Mouse (Mus musculus) G1E (cell line): Measurements from ENCODE around the gene Fxr2. TPM values are rescaled to one million over a fixed set of nuclear protein-coding genes. Genes with fewer than 3 reads are reported as not detected.

Experiments
- ATAC-seq: 2 replicates; pipeline ENCODE4 v1.8.0; 2016; ENCODE audit warnings: mild to moderate bottlenecking; ENCODE audit not compliant: insufficient number of reproducible peaks, poor library complexity, low FRiP score, severe bottlenecking; ENCODE audit errors: extremely low read depth
- DNase-seq: peaks from one replicate; pipeline ENCODE4 v3.0.0; 2012; ENCODE audit warnings: low spot score
- H3K27me3 ChIP-seq: 2 replicates; pipeline ENCODE4 v1.6.1; 2012; ENCODE audit warnings: mild to moderate bottlenecking, low read length, inconsistent platforms; ENCODE audit not compliant: insufficient read depth
- H3K36me3 ChIP-seq: replicated peaks from 2 replicates; pipeline ENCODE3; 2012; ENCODE audit warnings: mild to moderate bottlenecking, inconsistent platforms
- H3K4me1 ChIP-seq: 2 replicates; pipeline ENCODE4 v1.6.1; 2012; ENCODE audit warnings: low read depth, low read length, inconsistent platforms, mixed read lengths; ENCODE audit not compliant: insufficient read depth
- H3K4me3 ChIP-seq: 2 replicates; pipeline ENCODE4 v1.5.1; 2012; ENCODE audit warnings: low read depth, mild to moderate bottlenecking, inconsistent platforms, low read length, moderate library complexity, mixed read lengths
- H3K9me3 ChIP-seq: replicated peaks from 2 replicates; pipeline ENCODE4 v1.6.1; 2012; ENCODE audit warnings: inconsistent platforms
- CTCF ChIP-seq: IDR thresholded peaks from 2 replicates; pipeline ENCODE4 v1.5.1; 2012; ENCODE audit warnings: low read depth, low read length, inconsistent platforms, mixed read lengths
- GATA1 ChIP-seq: IDR thresholded peaks from 2 replicates; pipeline ENCODE4 v1.6.1; 2012; ENCODE audit warnings: borderline replicate concordance, low read length, inconsistent platforms, mixed read lengths
- GATA2 ChIP-seq: IDR thresholded peaks from 2 replicates; pipeline ENCODE4 v1.6.1; 2012; ENCODE audit warnings: low read depth, low read length, inconsistent platforms, borderline replicate concordance
- POLR2AphosphoS5 ChIP-seq: IDR thresholded peaks from 2 replicates; pipeline ENCODE4 v1.6.1; 2012; ENCODE audit warnings: low read depth, low read length, inconsistent platforms; ENCODE audit not compliant: insufficient replicate concordance
- TAL1 ChIP-seq: conservative IDR thresholded peaks from 2 replicates; pipeline ENCODE4 v1.6.1; 2012; ENCODE audit warnings: low read depth, low read length, inconsistent platforms, mixed read lengths
- polyA plus RNA-seq: library from polyadenylated mRNA; stranded (reverse); fragments of >175 nt; gene quantifications from 2 replicates; pipeline ENCODE4 v1.2.3, GENCODE M21; 2012
- total RNA-seq, 2 experiments: library from RNA; stranded (forward) in 1 of 2; stranded (reverse) in 1 of 2; fragments of 200-1000 nt in 1 of 2; fragments of >200 nt in 1 of 2; fragmentation: Nextera tagmentation in 1 of 2; gene quantifications; 2 replicates each; pipeline ENCODE4 v1.2.3; 2014 to 2017

The Fxr2 gene
- total and polyA plus RNA-seq, 3 experiments, result 44.9 to 92.9 (median 82.4) TPM

DNA sequence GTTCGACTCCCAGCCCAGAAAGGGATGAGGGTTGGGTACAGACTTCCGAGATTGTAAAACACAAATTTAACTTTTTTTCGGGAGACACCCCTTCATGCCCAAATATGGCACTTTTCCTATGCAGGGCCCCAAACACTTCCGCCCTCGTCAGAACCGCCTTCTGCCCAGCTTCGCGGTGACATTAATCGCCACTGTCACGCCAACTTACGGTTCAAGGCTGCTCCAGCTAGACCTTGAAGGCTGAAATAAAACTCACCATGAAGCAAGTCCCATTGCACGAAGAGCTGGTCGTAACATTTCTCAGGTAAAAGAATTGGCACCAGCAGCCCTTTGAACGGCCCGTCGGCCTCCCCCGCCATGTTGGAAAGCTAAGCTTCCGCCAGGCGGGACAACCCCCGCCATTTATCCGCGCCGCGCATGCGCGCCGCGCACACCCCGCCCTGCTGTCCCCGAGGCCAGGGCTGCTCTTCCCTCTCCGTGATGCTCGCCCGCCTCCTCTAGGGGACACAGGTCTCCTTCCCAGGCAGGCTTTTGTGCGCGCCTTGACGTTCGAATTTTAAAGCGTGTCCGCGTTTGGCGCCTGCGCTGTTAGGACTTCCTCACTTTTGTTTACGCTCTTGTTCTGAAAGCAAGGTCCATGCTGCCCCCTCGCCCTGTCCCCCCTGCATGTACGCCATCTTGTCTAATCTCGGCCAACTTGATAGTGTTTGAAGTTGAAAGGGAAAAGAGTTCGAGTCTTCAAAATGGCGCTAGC, 29.6 kb downstream of the Fxr2 start, which contains the start of gene Mpdu1:
Gene Mpdu1 (minus strand): TSS at position 430 of the 754 bp plus-strand sequence.
- DNase-seq (peak; percentile 90), ATAC-seq (peak; percentile 78)
- H3K4me1 ChIP-seq, result peaks cover 61% of the 10 kb centered on the region
- H3K27me3 ChIP-seq, result no peaks in the 10 kb centered on the region
- no peak for TF ChIP-seq GATA2
- no peak for TF ChIP-seq GATA1
- TF ChIP-seq POLR2AphosphoS5, result no peak; the same call in 1 of the 2 replicates
- H3K36me3 ChIP-seq, result peaks cover 68% of the 10 kb centered on the region
- H3K4me3 ChIP-seq, result peak within 1 kb of the TSS; percentile 73
- H3K9me3 ChIP-seq, result no peaks in the 10 kb centered on the region

DNA sequence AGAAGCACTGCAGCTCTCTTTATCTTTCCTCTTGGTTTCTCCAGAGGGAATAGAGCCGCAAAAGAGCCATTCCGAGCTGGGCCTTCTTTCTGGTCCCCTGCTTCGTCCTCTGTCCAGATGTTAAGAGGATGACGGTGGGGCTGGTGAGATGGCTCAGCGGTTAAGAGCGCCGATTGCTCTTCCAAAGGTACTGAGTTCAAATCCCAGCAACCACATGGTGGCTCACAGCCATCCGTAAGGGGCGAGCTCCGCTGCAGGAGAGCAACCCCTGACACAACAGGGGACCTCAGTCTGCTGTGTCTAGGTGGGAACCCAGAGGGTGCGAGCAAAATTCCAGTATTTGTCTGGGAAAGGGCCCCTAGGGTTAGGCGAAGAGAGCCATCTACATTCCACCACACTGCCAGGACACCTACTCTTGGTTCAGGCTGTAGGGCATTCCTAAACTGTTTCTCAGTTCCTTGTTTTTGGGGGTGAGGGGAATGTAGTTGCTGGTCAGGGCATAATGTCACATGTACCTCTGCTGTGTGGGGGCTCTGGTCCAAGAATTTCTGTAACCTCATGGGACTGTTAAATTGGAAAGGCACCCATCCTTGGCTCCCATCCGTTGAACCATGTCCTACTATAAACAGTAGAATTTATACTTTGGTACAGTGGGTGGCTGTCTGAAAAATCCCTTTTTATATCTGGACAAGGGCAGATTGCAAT, 30.3 kb downstream of the Fxr2 start:
- H3K36me3 ChIP-seq, result peaks cover 68% of the 10 kb centered on the region
- H3K27me3 ChIP-seq, result no peaks in the 10 kb centered on the region
- TF ChIP-seq TAL1 (no peak), GATA2 (no peak), POLR2AphosphoS5 (no peak; the same call in 1 of the 2 replicates), CTCF (no peak), GATA1 (no peak)
- no peak for DNase-seq
- H3K9me3 ChIP-seq, result no peaks in the 10 kb centered on the region
- H3K4me3 ChIP-seq, result peak overlapping the region; percentile 73
- no peak for ATAC-seq
- peaks cover 63% of the 10 kb centered on the region for H3K4me1 ChIP-seq

DNA sequence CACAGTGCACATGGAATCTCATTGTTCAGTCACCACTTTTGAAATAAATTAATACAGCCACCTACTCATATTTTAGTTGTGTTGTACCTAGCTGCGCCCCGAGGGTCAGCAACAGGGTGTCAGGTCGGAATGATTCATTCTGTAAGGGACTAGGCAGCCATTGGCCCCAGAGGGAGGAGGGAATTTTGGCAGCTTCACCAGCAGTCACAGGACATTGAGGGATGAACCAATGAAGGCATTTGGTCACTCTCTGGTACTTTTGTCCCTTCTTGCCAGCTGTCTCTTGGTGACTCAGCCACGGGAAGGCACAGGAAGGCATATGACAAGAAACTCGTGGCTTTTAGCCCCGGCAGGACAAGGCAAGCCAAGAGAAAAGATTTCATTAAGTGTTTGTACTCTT, 31.0 kb downstream of the Fxr2 start:
- ATAC-seq (no peak), DNase-seq (no peak)
- TF ChIP-seq CTCF, result no peak
- Histone ChIP-seq H3K36me3 (peaks cover 68% of the 10 kb centered on the region), H3K9me3 (no peaks in the 10 kb centered on the region), H3K4me3 (peak overlapping the region; percentile 38; the same call in 1 of the 2 replicates), H3K27me3 (no peaks in the 10 kb centered on the region), H3K4me1 (peaks cover 68% of the 10 kb centered on the region)

DNA sequence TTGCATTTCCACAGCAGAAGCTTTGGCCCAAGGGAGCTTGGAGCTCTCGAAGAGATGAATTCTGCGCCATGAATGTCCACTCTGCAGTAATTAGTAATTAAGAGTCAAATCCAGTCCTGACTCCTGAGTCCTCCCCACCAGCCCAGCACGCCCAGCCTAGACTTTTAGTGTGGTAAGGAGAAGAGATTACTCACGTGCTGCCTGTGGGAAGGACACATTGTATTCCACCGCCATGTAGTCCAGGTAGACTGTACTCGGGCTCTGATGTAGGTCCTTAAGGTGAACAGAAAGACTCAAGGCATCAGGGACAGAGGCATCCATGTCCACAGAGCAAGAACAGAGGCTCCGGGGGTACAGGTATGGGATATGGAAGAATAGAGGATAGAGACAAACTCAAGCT, 32.1 kb downstream of the Fxr2 start:
- Histone ChIP-seq H3K36me3 (peaks cover 71% of the 10 kb centered on the region), H3K4me3 (no peak overlapping the region)

DNA sequence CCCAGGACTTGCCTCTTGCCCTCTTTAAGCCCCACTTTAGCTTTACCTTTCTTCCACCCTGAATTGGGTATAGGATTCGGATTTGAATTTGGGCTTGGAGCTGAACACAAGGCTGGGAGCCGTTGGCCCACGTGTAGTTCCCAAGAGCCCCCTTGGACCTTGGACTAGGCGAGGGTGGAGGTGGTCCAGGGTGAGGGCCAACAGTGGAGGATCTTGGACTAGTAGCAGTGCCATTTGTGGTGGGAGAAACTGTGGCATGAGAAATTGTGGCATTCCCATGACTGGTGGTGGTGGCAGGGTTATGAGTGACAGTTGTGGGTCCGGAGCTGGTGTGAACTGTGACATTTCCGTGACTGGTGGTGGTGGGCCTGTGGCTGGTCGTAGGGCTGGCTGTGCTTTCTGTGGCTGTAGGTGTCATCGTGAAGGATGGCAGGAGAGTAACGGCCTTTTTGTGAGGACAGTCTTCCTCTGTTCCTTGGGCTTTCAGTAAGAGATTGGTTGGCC, 32.7 kb downstream of the Fxr2 start:
- ATAC-seq (no peak), DNase-seq (no peak)
- Histone ChIP-seq H3K9me3 (no peaks in the 10 kb centered on the region), H3K27me3 (no peaks in the 10 kb centered on the region), H3K4me3 (no peak overlapping the region), H3K36me3 (peaks cover 73% of the 10 kb centered on the region), H3K4me1 (peaks cover 76% of the 10 kb centered on the region)
- TF ChIP-seq GATA1 (no peak), TAL1 (no peak), CTCF (no peak), POLR2AphosphoS5 (peak; percentile 94)

More for the DNA sequence above, 32.1 kb downstream of the Fxr2 start:
- no peak for ATAC-seq
- DNase-seq, result no peak
- peaks cover 73% of the 10 kb centered on the region for H3K4me1 ChIP-seq
- H3K9me3 ChIP-seq, result no peaks in the 10 kb centered on the region
- H3K27me3 ChIP-seq, result no peaks in the 10 kb centered on the region
- TF ChIP-seq GATA1 (no peak), GATA2 (no peak), CTCF (no peak), POLR2AphosphoS5 (no peak), TAL1 (no peak)

DNA sequence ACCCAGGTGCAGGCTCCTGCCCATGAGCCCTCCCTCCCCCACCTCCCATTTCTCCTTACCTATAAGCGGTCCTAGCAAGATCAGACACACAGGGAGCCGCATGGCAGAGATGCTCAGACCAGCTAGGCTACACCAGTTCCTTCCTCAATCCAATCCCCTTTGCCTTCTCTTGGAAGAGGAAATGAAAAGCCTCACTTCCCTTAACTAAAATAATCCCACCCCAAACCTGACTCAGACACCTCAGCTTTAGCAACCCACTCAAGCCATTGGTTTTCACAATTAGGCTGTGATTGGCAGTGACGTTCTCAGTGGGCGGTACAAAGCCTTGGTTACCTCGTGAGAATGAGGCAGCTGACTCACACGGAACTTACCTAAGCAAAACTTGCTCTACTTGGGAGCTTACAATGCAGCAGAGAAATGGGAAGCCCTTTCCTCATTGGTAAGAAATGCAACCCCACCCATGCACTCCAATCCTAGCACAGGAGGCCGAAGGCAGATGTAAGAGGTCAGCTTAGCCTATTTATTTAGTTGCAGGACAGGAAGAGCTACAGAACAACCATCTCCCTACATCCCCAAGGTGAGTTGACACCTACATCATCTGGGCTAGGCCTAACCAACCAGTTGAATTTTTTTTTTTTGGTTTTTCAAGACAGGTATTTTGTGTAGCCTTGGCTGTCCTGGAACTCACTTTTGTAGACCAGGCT, 33.3 kb downstream of the Fxr2 start, which contains the start of gene Cd68:
Gene Cd68 (minus strand): TSS at position 193 of the 704 bp plus-strand sequence.
- DNase-seq (peak; percentile 30), ATAC-seq (0 out of 2 replicates have a peak, but pooled peaks have one; percentile 2)
- Histone ChIP-seq H3K4me3 (no peak within 1 kb of the TSS), H3K36me3 (peaks cover 77% of the 10 kb centered on the region), H3K4me1 (peaks cover 74% of the 10 kb centered on the region), H3K27me3 (no peaks in the 10 kb centered on the region), H3K9me3 (no peaks in the 10 kb centered on the region)
- no peak for TF ChIP-seq GATA1
- no peak for TF ChIP-seq GATA2
- TF ChIP-seq POLR2AphosphoS5, result peak; percentile 87; the same call in 1 of the 2 replicates
- TF ChIP-seq CTCF, result no peak
- no peak for TF ChIP-seq TAL1
